Mouse (Mus musculus): ENCODE results near the gene Ncr1.
"Not testable (repeated sequence)": the region's sequence is repeated elsewhere in the genome, so short reads cannot be mapped to it uniquely, and the experiment has no call there.

The Ncr1 gene

GRCm38 (mm10) chr7:4337509-4337908, at the start of gene Ncr1:
Ncr1 (plus strand) TSS chr7:4337724.
- DNase-seq (ENCODE audit: inconsistent age in 2 of 2, low spot score in 1 of 2) = no peak

GRCm38 (mm10) chr7:4292638-4293037, 44.9 kb upstream of the Ncr1 start:
- no peak for DNase-seq (ENCODE audit: inconsistent age in 2 of 2, low spot score in 1 of 2)

GRCm38 (mm10) chr7:4297189-4297588, 40.3 kb upstream of the Ncr1 start:
- peak; percentile 21 to 74 for DNase-seq (ENCODE audit: inconsistent age in 2 of 2, low spot score in 1 of 2)

GRCm38 (mm10) chr7:4300166-4300565, 37.4 kb upstream of the Ncr1 start:
- DNase-seq (ENCODE audit: inconsistent age in 2 of 2, low spot score in 1 of 2) = no peak

- DNase-seq (ENCODE audit: inconsistent age in 2 of 2, low spot score in 1 of 2) = no peak
Observed at GRCm38 (mm10) chr7:4303457-4303856, 34.1 kb upstream of the Ncr1 start.

GRCm38 (mm10) chr7:4313109-4313508, 24.4 kb upstream of the Ncr1 start:
- not testable (repeated sequence) for DNase-seq (ENCODE audit: inconsistent age in 2 of 2, low spot score in 1 of 2)

- DNase-seq (ENCODE audit: inconsistent age in 2 of 2, low spot score in 1 of 2) = not testable (repeated sequence)
Observed at GRCm38 (mm10) chr7:4313531-4313930, 24.0 kb upstream of the Ncr1 start.

- no peak for DNase-seq (ENCODE audit: inconsistent age in 2 of 2, low spot score in 1 of 2)
Observed at GRCm38 (mm10) chr7:4323301-4323700, 14.2 kb upstream of the Ncr1 start.

- no peak for DNase-seq (ENCODE audit: inconsistent age in 2 of 2, low spot score in 1 of 2)
Observed at GRCm38 (mm10) chr7:4373521-4373920, 36.0 kb downstream of the Ncr1 start.

All from adrenal gland, adult (tissue).